Mouse (Mus musculus): Measurements from ENCODE around the gene Lamtor4. TPM values are rescaled to one million over a fixed set of nuclear protein-coding genes. Genes with fewer than 3 reads are reported as not detected.
"Not testable (repeated sequence)": the region's sequence is repeated elsewhere in the genome, so short reads cannot be mapped to it uniquely, and the experiment has no call there.

The Lamtor4 gene
- total RNA-seq (2017), result 40.8 to 59.6 TPM (median 40.9 TPM) in 3 replicates

DNA sequence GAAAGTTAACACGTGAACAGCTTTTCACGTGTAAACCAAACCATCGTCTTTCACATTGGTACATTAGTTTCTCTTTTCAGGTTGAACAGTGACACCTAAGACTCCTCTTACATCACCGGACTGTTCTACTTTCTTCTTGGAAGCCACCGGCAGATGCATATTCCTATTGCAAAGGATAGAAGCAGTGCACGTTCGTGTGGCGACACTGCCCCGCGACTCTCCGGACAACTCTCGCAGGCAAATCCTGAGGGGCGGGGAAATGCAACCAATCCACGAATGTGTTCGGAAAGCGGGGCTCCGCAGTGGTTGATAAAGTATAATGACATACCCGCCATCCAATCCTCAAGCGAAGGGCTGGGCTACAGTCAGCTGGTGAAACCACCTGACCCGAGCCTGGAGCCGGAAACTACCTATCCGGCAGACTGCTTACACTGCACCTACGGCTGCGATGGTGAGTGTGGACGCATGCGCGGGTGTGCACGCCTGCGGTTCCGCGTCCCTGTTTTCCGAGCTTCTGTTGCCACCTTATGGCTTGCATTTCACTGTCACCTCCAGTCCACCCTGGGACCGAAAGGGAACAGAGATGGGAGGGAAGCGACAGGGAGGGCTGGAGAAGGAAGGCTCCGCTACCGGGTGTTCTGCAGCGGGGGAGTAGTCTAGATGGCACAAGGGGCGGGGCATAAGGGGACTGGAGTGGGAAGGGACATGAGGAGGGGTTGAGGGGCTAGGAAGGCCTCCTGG, at the start of gene Lamtor4:
Gene Lamtor4 (plus strand): TSS at position 130 of the 741 bp plus-strand sequence.
- peak; percentile 96 for ATAC-seq (replicated peaks; ENCODE audit: insufficient number of reproducible peaks, low FRiP score, low TSS enrichment, poor library complexity, severe bottlenecking)

DNA sequence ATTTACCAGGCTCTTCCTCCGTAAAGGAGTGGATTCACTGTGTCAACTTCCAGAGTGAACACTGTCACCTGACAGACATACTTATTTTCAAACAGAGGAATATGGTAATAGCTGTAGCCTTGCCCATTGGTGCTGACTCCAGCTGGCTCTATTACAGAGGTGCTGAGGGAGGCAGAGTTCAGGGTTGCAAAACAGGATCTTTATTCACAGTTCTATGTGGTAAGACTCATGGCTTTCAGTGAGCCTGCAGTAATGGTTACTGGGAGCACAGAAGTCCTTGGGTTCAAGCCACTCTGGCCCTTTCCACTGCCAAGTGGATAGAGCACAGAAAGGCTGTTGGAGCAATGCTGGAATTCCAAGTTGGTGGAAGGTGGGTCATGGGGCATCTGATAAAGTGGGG, 48.0 kb upstream of the Lamtor4 start:
- no peak for ATAC-seq (replicated peaks; ENCODE audit: insufficient number of reproducible peaks, low FRiP score, low TSS enrichment, poor library complexity, severe bottlenecking)

DNA sequence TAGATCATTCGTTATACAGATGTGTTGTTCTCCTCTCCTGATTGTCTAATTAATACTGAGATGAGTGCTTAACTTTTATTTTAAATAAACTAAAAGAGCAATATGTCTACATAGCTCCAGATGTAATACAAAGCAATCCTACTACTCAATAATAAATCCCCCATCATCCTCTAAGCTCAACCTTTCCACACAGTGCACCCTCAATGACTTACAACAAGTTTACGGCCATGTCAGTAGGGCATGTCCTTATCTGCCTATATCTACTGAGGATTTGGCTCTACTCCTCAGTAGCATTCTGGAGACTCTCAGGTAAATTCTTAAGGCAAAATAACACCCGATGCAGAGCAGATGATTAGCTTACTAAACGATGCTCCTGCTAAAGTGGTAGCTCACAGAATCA, 47.4 kb upstream of the Lamtor4 start:
- no peak for ATAC-seq (replicated peaks; ENCODE audit: insufficient number of reproducible peaks, low FRiP score, low TSS enrichment, poor library complexity, severe bottlenecking)

DNA sequence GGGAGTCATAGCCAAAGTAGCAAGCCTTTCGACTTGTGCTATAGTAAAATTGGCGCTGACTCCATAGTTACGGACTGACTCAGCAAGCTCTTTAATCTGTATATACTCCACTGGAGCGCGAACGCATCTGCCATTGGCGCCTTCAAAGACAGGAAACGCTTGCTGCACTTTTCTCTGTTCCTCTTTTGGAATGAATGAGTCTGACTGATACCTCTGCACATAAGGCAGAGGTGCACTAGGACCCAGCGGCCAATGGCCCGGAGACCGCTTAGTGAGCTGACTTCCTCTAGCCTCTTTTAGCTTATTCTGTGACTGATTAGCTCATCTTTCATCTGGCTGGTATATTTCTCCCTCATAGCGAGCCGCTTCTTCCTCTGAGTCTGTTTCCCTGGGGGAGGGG, 38.6 kb upstream of the Lamtor4 start:
- not testable (repeated sequence) for ATAC-seq (replicated peaks; ENCODE audit: insufficient number of reproducible peaks, low FRiP score, low TSS enrichment, poor library complexity, severe bottlenecking)

DNA sequence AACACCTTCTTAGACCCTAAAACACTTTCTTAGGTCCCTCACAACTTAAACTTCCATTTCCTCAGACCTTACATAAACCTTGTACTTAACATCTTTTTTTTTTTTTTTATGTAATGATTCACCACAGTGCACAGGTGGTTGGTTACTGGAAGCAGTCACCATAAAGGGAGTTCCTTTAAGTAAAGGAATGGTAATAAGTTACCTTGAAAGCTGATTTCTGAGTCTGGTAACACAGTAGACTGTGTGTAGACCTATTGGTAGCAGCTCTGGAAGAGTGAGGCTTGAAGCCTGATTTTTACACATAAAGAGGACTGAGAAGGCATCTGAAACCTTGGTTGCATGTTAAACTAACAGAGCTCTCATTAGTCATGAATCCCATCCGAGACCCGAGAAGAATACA, 35.4 kb upstream of the Lamtor4 start:
- no peak for ATAC-seq (replicated peaks; ENCODE audit: insufficient number of reproducible peaks, low FRiP score, low TSS enrichment, poor library complexity, severe bottlenecking)

DNA sequence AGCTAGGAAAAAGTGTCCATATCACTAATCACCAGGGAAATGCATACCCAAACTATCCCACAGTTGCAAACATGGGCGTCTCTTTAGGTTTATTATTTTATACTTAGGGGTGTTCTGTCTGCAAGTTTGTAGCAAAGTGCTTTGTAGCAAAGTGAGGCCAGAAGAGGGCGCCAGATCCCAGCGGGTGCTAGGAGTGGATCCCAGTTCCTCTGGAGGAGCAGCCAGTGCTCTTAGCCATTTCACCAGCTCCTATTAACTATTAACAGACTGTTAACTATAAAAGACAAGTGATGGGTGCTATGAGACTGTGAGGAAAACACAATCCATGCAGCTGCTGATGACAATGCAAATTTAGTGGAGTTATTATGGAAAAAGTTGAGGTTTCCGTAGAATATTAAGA, 33.2 kb upstream of the Lamtor4 start:
- ATAC-seq (replicated peaks; ENCODE audit: insufficient number of reproducible peaks, low FRiP score, low TSS enrichment, poor library complexity, severe bottlenecking), result peak; percentile 89

DNA sequence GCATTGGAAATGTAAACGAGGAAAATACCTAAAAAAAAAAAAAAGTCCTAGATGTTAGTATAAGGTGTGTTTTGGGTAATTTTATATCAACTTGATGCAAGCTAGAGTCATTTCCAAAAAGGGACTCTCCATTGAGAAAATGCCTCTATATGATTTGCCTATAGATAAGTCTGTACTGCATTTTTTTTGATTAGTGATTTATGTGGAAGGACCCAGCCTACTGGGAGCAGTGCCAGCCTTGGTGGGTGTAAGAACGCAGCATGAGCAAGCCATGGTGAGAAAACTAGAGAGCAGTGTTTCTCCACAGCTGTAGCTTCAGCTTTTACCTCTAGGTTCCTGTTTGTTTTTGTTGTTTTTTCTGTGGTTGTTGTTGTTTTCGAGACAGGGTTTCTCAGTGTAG, 32.0 kb upstream of the Lamtor4 start:
- ATAC-seq (replicated peaks; ENCODE audit: insufficient number of reproducible peaks, low FRiP score, low TSS enrichment, poor library complexity, severe bottlenecking), result no peak

DNA sequence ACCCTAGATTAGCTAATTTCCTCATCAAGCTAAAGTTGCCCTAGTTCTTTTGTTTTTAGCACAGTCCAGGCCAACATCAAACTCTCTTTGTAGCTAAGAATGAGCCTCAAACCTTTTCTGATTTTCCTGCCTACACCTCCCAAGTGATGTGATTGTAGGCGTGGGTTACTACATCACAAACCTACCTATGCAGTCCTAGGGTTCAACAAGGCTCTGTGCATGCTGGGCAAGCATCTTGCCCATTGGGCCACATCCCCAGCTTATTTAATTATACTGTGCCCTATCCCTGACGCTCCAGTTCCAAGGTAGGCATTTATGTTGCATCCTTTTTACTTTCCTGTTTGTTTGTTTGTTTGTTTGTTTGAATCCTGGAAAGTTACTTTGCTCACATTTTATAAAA, 29.6 kb upstream of the Lamtor4 start, which contains the start of gene Nxpe5:
Gene Nxpe5 (plus strand): TSS at position 199 of the 400 bp plus-strand sequence.
- no peak for ATAC-seq (replicated peaks; ENCODE audit: insufficient number of reproducible peaks, low FRiP score, low TSS enrichment, poor library complexity, severe bottlenecking)

DNA sequence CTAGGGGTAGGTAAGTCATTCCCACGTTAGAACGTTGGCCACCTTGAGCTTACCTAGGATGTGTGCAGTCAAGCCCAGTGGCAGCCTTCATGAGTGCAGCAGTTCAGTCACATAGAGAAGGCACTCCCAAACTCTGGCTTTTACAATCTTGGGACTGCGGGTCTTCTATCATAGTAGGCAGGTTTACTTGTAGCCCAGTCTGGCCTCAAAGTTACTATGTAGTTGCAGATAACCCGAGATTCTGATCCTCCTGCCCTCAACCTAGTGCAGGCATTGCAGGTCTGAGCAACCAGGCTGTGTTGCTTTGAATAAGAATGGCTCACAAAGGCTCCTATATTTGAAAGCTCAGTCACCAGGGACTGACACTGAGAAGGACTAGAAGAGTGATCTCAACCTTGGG, 28.8 kb upstream of the Lamtor4 start:
- ATAC-seq (replicated peaks; ENCODE audit: insufficient number of reproducible peaks, low FRiP score, low TSS enrichment, poor library complexity, severe bottlenecking), result no peak

DNA sequence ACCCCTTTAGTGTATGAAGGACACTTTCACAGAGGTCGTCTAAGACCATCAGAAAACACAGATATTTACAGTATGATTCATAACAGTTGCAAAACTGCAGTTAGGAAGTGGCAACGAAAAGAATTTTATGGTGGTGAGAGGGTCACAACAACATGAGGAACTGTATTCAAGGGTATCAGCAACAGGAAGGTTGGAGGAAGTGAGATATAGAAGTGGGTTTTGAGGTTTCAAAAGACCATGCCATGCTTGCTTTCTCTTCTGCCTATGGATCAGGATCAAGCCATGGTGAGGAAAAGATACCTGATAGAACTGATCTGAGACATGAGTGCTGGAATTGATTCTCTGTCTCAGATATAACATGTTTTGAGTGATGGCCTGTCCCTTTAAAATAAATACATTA, 27.9 kb upstream of the Lamtor4 start:
- ATAC-seq (replicated peaks; ENCODE audit: insufficient number of reproducible peaks, low FRiP score, low TSS enrichment, poor library complexity, severe bottlenecking), result peak; percentile 76; the same call in 1 of the 2 replicates

DNA sequence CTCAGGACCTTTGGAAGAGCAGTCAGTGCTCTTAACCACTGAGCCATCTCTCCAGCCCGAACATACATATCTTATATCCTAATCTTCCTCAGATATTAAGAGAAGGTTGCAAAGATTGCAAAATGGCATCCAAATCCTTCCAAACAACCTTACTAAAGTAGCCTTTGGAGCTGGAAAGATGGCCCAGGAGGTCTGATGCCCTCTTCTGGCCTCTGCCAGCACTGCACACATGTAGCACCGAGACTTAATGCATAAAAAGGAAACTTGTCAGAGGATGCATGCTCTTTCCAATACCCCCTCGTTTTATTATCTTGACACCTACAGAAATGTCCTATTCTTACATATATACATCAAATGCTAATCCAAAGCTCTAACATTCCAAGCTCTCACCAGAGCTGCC, 27.3 kb upstream of the Lamtor4 start:
- ATAC-seq (replicated peaks; ENCODE audit: insufficient number of reproducible peaks, low FRiP score, low TSS enrichment, poor library complexity, severe bottlenecking), result no peak

DNA sequence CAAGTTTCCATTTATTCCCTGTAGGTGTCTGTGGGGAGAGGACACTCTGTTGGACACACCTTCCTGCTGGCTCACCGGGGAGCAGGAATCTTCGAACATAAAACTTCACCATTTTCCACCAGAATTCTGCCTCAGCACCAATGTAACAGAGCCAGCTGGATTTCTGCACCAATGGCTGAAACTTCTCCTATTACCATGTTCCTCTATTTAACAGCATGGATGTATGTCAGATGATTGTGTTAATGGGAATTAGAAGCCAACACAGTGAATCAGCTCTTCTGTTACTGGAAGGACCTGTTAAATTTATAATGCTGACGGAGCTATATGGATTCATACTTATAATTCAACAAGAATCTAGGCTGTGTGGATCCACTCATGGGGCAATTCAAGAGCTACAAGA, 25.8 kb upstream of the Lamtor4 start:
- ATAC-seq (replicated peaks; ENCODE audit: insufficient number of reproducible peaks, low FRiP score, low TSS enrichment, poor library complexity, severe bottlenecking), result 0 out of 2 replicates have a peak, but pooled peaks have one; percentile 11

DNA sequence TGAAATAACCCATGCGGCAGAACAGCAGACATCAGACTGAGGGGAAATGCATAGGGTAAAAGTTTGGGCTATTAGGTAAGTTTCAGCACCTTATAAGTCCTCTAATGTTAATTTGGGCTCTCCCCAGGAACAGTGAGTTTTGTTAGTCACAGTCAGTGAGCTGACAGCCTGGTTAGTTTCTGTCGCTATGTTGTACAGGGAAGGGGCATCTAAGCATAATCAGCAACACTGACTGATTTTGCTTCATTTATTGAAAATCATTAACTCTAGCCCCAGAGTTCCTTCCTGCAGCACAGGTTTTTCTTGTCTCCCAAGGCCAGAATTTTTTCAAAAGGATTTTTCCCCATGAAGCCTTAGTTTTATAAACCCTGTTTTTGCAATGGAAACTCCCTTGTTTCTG, 21.5 kb upstream of the Lamtor4 start:
- ATAC-seq (replicated peaks; ENCODE audit: insufficient number of reproducible peaks, low FRiP score, low TSS enrichment, poor library complexity, severe bottlenecking), result no peak

DNA sequence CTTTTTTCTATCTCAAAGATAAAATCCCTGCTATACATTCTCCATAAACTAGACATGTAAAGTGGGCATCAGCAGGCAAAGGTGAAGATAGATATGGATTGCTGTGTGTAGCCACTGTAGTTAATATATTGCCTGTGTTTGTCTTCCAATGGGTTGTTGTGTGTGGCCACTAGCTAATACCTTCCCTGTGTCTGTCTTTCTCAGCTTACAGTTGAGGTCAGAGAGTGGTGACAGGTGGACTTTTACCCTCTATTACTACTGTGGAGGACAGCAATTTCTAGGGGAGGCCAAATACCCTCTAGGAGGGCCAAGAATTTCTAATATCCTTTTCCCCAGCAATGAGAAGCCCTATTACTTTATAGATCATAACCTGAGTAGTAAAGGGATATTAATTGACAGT, 21.1 kb upstream of the Lamtor4 start:
- ATAC-seq (replicated peaks; ENCODE audit: insufficient number of reproducible peaks, low FRiP score, low TSS enrichment, poor library complexity, severe bottlenecking), result no peak

DNA sequence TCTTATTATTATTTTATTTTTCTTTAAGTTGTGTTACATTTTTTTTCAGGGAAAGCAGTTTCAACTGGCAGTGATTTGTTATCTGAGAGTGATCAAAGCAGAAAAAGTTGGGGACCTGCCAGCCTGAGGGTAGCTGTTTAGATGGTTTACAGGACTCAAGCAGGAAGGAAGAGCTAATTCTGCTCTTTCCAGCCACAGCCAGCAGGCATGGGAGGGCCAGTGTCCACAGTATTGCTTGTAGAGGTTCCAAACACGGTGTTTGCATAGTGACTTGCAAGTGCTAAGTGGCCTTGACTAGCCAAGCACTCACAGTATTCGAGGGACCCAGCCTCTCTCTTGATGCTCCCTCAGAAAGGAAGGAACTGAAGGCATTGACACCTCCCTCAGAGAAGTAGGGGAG, 13.8 kb upstream of the Lamtor4 start:
- no peak for ATAC-seq (replicated peaks; ENCODE audit: insufficient number of reproducible peaks, low FRiP score, low TSS enrichment, poor library complexity, severe bottlenecking)

DNA sequence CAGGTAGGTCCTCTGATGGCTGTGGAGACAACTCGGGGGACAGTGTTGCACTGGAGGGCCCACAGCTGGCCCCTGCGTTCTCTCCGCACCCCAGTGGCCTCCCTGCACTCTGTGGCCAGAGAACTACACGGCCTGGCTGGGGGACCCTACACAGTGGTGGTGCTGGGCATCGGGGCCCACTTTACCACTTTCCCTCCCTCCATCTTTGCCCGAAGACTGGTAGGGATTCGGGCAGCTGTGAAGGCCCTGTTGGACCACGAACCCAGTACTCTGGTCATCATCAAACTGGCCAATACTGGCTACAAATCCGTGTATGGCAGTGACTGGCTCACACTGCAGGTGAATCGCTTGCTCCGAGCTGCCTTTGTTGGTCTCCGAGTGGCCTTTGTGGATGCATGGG, 4.1 kb upstream of the Lamtor4 start:
- ATAC-seq (replicated peaks; ENCODE audit: insufficient number of reproducible peaks, low FRiP score, low TSS enrichment, poor library complexity, severe bottlenecking), result no peak

DNA sequence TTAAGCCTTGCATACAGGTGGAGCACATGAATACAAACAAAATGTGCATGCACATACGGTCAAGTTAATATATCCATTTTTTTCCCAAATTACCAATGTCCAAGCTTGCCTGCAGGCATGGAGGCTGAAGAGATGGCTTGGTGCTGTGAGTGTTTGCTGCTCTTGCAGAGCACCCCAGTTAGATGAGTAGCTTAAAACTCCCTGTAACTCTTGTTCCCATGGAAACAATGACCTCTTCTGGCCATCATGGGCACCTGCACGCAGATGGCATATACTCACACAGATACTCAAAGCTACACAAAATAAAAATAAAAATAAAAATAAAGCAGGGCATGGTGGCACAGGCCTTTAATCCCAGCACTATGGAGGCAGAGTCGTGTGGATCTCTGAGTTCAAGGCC, 2.2 kb upstream of the Lamtor4 start:
- no peak for ATAC-seq (replicated peaks; ENCODE audit: insufficient number of reproducible peaks, low FRiP score, low TSS enrichment, poor library complexity, severe bottlenecking)

DNA sequence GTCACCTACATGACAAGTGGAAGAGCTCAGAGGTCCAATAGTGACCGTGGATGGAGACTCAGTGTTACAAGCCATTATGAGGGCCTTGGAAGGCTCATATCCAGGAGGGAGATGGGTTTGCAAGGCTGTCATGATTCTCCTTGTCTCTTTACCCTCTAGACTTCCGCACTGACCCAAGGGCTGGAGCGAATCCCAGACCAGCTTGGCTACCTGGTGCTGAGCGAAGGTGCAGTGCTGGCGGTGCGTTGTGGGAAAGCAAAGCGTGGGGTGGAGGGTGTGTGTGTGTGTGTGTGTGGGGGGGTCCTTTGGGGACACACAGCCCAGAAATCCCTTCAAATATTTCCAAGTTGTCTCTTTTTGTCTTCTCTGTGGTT, 799 bp downstream of the Lamtor4 start:
- no peak for ATAC-seq (replicated peaks; ENCODE audit: insufficient number of reproducible peaks, low FRiP score, low TSS enrichment, poor library complexity, severe bottlenecking)

DNA sequence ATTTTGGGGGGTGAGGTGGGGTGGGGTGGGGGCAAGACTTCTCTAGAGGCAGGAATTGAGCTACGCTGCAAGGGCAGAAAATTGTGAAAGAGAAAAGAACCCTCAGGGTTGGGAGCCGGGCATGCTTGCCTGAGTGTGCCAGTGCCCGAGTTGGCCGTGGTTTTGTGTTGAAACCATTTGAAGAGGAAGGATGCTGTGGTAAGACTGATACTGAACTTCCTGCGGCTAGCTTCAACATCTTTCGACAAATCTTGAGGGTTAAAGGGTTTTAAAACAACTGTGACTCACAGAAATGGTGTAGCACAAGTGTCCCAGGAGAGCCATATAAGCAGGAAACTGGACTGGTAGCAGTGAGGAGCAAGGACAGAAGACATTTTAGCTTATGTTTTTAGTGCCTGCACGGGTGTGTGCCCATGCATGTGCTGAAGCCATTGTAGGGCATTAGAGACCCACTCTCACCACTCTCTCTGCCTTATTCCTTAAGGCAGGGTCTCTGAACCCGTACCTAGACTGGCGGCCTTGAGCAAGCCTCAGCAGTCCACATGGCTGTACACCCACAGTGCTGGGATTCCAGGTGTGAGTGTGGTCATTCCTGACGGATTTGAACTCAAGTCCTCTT, 1.8 kb downstream of the Lamtor4 start:
- ATAC-seq (replicated peaks; ENCODE audit: insufficient number of reproducible peaks, low FRiP score, low TSS enrichment, poor library complexity, severe bottlenecking), result peak; percentile 70

DNA sequence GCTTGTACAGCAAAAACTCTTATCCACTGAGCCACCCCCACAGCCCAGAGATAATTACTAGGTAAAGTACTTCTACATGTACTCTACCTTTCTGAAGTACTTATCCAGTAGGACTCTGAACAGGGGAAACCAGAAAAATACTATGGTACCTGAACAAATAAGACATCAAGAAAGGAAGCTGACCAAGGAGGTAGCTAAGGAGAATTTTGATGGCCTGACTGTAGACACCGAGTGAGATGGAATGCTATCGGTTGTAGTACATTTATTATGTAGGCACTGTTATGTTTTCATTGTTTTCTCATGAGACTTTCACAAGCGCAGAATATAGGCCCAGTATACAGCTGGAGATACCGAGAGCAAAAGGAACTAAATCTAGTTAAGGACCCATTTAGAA, 2.3 kb downstream of the Lamtor4 start:
- ATAC-seq (replicated peaks; ENCODE audit: insufficient number of reproducible peaks, low FRiP score, low TSS enrichment, poor library complexity, severe bottlenecking), result no peak

Data from monocyte, adult 5-6 weeks (primary cell).